18 mouse cellular contexts compared by ENCODE assay signal in the genomic region with DNA sequence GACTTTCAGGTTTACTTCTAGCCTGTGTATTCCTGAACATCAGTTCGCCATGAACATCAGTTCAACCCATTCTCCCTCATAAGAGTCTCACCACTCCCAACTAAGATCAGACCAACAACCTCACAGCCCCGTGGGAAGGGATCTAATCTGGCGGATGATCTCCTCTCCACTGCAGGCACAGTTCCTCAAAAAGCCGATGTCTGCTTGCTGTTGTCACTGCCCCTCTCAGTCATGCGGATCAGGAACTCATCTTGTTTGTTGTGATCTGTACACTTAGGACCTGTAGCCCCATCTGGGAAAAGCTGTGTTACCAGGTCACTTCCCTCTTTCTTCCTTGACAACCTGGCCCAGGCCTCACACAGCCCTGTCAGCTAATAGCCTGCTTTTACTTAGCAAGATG. TPM values are rescaled to one million over a fixed set of nuclear protein-coding genes. Genes with fewer than 3 reads are reported as not detected.
DNase-seq lines count a peak whose midpoint lies in the region; ATAC-seq and TF ChIP-seq lines count a peak whose summit lies in the region.
"Had no signal": no experiment of that assay in that cellular context is flagged by ENCODE, and none has a peak within 500 bp of the region (broad histone marks: within the 10 kb centered on the region; RNA-seq: fewer than 3 reads in every experiment).

No protein-coding gene starts in this region.

- peaks cover 23% of the 10 kb centered on the region for H3K4me1 ChIP-seq in midbrain, embryonic 15.5 days
- peaks cover under 1% of the 10 kb centered on the region; the same call in 1 of the 2 replicates for H3K4me1 ChIP-seq in midbrain, postnatal 0 days (ENCODE audit: insufficient read depth, low read length)

- ATAC-seq in midbrain, embryonic 15.5 days (replicated peaks): no peak
- no peak for ATAC-seq in midbrain, postnatal 0 days (ENCODE audit: low FRiP score)

- peak overlapping the region; percentile 21; the same call in 1 of the 2 replicates for H3K27ac ChIP-seq in gastrocnemius, adult 2 months
- peak overlapping the region; percentile 30; the same call in 1 of the 2 replicates for H3K27ac ChIP-seq in midbrain, embryonic 15.5 days
- H3K27ac ChIP-seq in midbrain, postnatal 0 days (ENCODE audit: low read depth, low read length): no peak overlapping the region
- H3K27ac ChIP-seq: embryonic facial prominence, embryonic 12.5 days; left cerebral cortex, adult 2 months; liver, embryonic 13.5 days; lung, embryonic 15.5 days; macrophage; neural tube, embryonic 12.5 days had no signal

- H3K9ac ChIP-seq in midbrain, embryonic 15.5 days: no peak overlapping the region
- no peak overlapping the region for H3K9ac ChIP-seq in midbrain, postnatal 0 days (replicated peaks; ENCODE audit: low read length, poor library complexity, severe bottlenecking)
- H3K9ac ChIP-seq: embryonic facial prominence, embryonic 12.5 days; liver, embryonic 13.5 days; lung, embryonic 15.5 days; neural tube, embryonic 12.5 days had no signal

- intact Hi-C loops in gastrocnemius, adult 2 months (cut with DNase I): no loop called here
- intact Hi-C loops in gastrocnemius, postnatal 36 days (cut with DNase I): no loop called here

- no peaks in the 10 kb centered on the region for H3K27me3 ChIP-seq in midbrain, embryonic 15.5 days (replicated peaks)
- no peaks in the 10 kb centered on the region for H3K27me3 ChIP-seq in midbrain, postnatal 0 days (ENCODE audit: insufficient read depth, low read length)
- H3K27me3 ChIP-seq: embryonic facial prominence, embryonic 12.5 days; liver, embryonic 13.5 days; lung, embryonic 15.5 days; neural tube, embryonic 12.5 days had no signal

- no peak overlapping the region for H3K4me3 ChIP-seq in gastrocnemius, adult 2 months
- no peak overlapping the region for H3K4me3 ChIP-seq in midbrain, embryonic 15.5 days
- H3K4me3 ChIP-seq in midbrain, postnatal 0 days (ENCODE audit: low read depth, low read length): no peak overlapping the region
- H3K4me3 ChIP-seq: embryonic facial prominence, embryonic 12.5 days; left cerebral cortex, adult 2 months; liver, embryonic 13.5 days; lung, embryonic 15.5 days; neural tube, embryonic 12.5 days had no signal

- 82% methylated on average over 5 of the region's 5 CpGs for WGBS in midbrain, embryonic 15.5 days
- 73% methylated on average over 5 of the region's 5 CpGs for WGBS in midbrain, postnatal 0 days

- no peak for TF ChIP-seq CTCF in gastrocnemius, adult 2 months (IDR thresholded peaks at IDR 0.05)
- no peak for TF ChIP-seq CTCF in midbrain, postnatal 0 days (IDR thresholded peaks at IDR 0.05)

- H3K9me3 ChIP-seq in midbrain, embryonic 15.5 days: no peaks in the 10 kb centered on the region
- no peaks in the 10 kb centered on the region for H3K9me3 ChIP-seq in midbrain, postnatal 0 days (ENCODE audit: low read length)
- H3K9me3 ChIP-seq: embryonic facial prominence, embryonic 12.5 days; liver, embryonic 13.5 days; lung, embryonic 15.5 days; neural tube, embryonic 12.5 days had no signal

- H3K36me3 ChIP-seq in midbrain, embryonic 15.5 days (replicated peaks): no peaks in the 10 kb centered on the region; the same call in 1 of the 2 replicates
- H3K36me3 ChIP-seq in midbrain, postnatal 0 days (ENCODE audit: insufficient read depth, low read length): peaks cover 4% of the 10 kb centered on the region

- DNase-seq in cerebellum, adult 11-12 months: peak; percentile 20
- no peak for DNase-seq in cerebellum, adult 18-20 months
- no peak for DNase-seq in gastrocnemius, adult 2 months
- no peak for DNase-seq in gastrocnemius, postnatal 36 days
- DNase-seq in midbrain, postnatal 0 days (ENCODE audit: low spot score): no peak
- no peak for DNase-seq in kidney, adult 18-20 months
- DNase-seq in adipocyte (ENCODE audit: low spot score): no peak
- DNase-seq: adrenal gland, postnatal 10 days; kidney, adult 2 months; kidney, postnatal 14 days; liver, embryonic 13.5 days; thymus, postnatal 14 days had no signal

- H3K4me2 ChIP-seq in midbrain, embryonic 15.5 days: no peak overlapping the region
- no peak overlapping the region for H3K4me2 ChIP-seq in midbrain, postnatal 0 days (ENCODE audit: low read depth, low read length, poor library complexity, severe bottlenecking)
- H3K4me2 ChIP-seq: embryonic facial prominence, embryonic 12.5 days; liver, embryonic 13.5 days; lung, embryonic 15.5 days; neural tube, embryonic 12.5 days had no signal

RNA-seq across cellular contexts. Expression of a gene that starts 45.7 kb away (rescaled TPM):
- 10 to 100 TPM; 35.5 to 54.4 TPM for total RNA-seq in gastrocnemius, adult 2 months (2021)
- total RNA-seq in gastrocnemius, postnatal 36 days (2021): 10 to 100 TPM; 31.6 to 37.6 TPM
- polyA plus RNA-seq in midbrain, embryonic 15.5 days (2015; fragmentation: Nextera tagmentation; extraction: Ambion mirVana): 48.3 and 51.8 TPM in 2 replicates
- total RNA-seq in midbrain, postnatal 0 days (2014; rRNA removed): 48.4 and 61.2 TPM in 2 replicates
- 34.5 and 34.8 TPM in 2 replicates for polyA plus RNA-seq in midbrain, postnatal 0 days (2015; fragmentation: Nextera tagmentation; extraction: Ambion mirVana)
